Mouse (Mus musculus) intestine, embryonic 16.5 days (tissue): Measurements from ENCODE around the gene Nbr1. TPM values are rescaled to one million over a fixed set of nuclear protein-coding genes. Genes with fewer than 3 reads are reported as not detected.
"Not testable (repeated sequence)": the region's sequence is repeated elsewhere in the genome, so short reads cannot be mapped to it uniquely, and the experiment has no call there.

Experiments used
- ATAC-seq: fragments of 200-750 bp; cut with Nextera tagmentation; 2 replicates; pipeline ENCODE4 v1.8.0; 2017; ENCODE audit warnings: moderate TSS enrichment, moderate library complexity
- H3K27ac ChIP-seq: fragments of 300-500 bp; sonication (generic); 2 replicates; pipeline ENCODE4 v1.5.1; 2014; ENCODE audit warnings: mild to moderate bottlenecking, low read length
- H3K27me3 ChIP-seq: fragments of 300-500 bp; sonication (generic); replicated peaks from 2 replicates; pipeline ENCODE4 v1.6.1; 2014; ENCODE audit warnings: low read length, control low read depth, mixed read lengths; ENCODE audit not compliant: control insufficient read depth, insufficient read depth
- H3K36me3 ChIP-seq: fragments of 300-500 bp; sonication (generic); 2 replicates; pipeline ENCODE4 v1.6.1; 2014; ENCODE audit warnings: low read length, control low read depth; ENCODE audit not compliant: control insufficient read depth, insufficient read depth
- H3K4me1 ChIP-seq: fragments of 300-500 bp; sonication (generic); 2 replicates; pipeline ENCODE4 v1.6.1; 2014; ENCODE audit warnings: low read length, control low read depth, mixed read lengths; ENCODE audit not compliant: control insufficient read depth, insufficient read depth
- H3K4me2 ChIP-seq: fragments of 300-500 bp; sonication (generic); 2 replicates; pipeline ENCODE4 v1.6.1; 2014; ENCODE audit warnings: low read depth, low read length, control low read depth
- H3K4me3 ChIP-seq: fragments of 300-500 bp; sonication (generic); 2 replicates; pipeline ENCODE4 v1.5.1; 2014; ENCODE audit warnings: mild to moderate bottlenecking, low read length
- H3K9ac ChIP-seq: fragments of 300-500 bp; sonication (generic); 2 replicates; pipeline ENCODE4 v1.6.1; 2014; ENCODE audit warnings: low read depth, low read length
- H3K9me3 ChIP-seq: fragments of 300-500 bp; sonication (generic); 2 replicates; pipeline ENCODE4 v1.6.1; 2016; ENCODE audit warnings: low read length, control low read depth; ENCODE audit not compliant: control insufficient read depth
- WGBS: fragments of 180-500 bp; shearing (Covaris S2); extraction: QIAGEN DNeasy Blood & Tissue Kit; methylation state at CpG from one replicate; pipeline ENCODE4 v1.1.7; 2014; 5-methylcytosine and 5-hydroxymethylcytosine counted together
- polyA plus RNA-seq: library from polyadenylated mRNA; unstranded; fragments of >200 nt; fragmentation: Nextera tagmentation; extraction: Ambion mirVana; gene quantifications from 2 replicates; pipeline ENCODE4 v1.2.1, GENCODE M21; 2015

Gene Nbr1
- polyA plus RNA-seq, 1 experiment from 2014 or later, result 56.2 TPM

GRCm38 (mm10) chr11:101576116-101576515 is 24.2 kb downstream of the Nbr1 start:
- no peak for ATAC-seq
- H3K4me1 ChIP-seq, result no peaks in the 10 kb centered on the region
- WGBS, result 82% methylated on average over 6 of the region's 6 CpGs

GRCm38 (mm10) chr11:101581081-101581764 is 29.3 kb downstream of the Nbr1 start:
- Histone ChIP-seq H3K4me1 (peaks cover 5% of the 10 kb centered on the region), H3K9ac (no peak overlapping the region), H3K27me3 (no peaks in the 10 kb centered on the region), H3K9me3 (no peaks in the 10 kb centered on the region), H3K27ac (peak overlapping the region; percentile 51; the same call in 1 of the 2 replicates), H3K4me3 (no peak overlapping the region), H3K4me2 (no peak overlapping the region), H3K36me3 (peaks cover 12% of the 10 kb centered on the region; the same call in 1 of the 2 replicates)
- WGBS, result 75% methylated on average over 6 of the region's 6 CpGs
- no peak for ATAC-seq

More at GRCm38 (mm10) chr11:101576116-101576515, 24.2 kb downstream of the Nbr1 start:
- Histone ChIP-seq H3K27ac (no peak overlapping the region), H3K27me3 (no peaks in the 10 kb centered on the region), H3K36me3 (peaks cover 42% of the 10 kb centered on the region), H3K4me3 (no peak overlapping the region), H3K4me2 (no peak overlapping the region), H3K9ac (no peak overlapping the region), H3K9me3 (no peaks in the 10 kb centered on the region)

- H3K4me3 ChIP-seq, result peak within 1 kb of the TSS; percentile 49
- peak within 1 kb of the TSS; percentile 58 for H3K9ac ChIP-seq
- 15% methylated on average over 30 of the region's 31 CpGs for WGBS
- H3K27me3 ChIP-seq, result no peaks in the 10 kb centered on the region
- no peaks in the 10 kb centered on the region for H3K9me3 ChIP-seq
- H3K36me3 ChIP-seq, result peaks cover 6% of the 10 kb centered on the region; the same call in 1 of the 2 replicates
- peak within 1 kb of the TSS; percentile 65 for H3K4me2 ChIP-seq
- H3K27ac ChIP-seq, result peak within 1 kb of the TSS; percentile 55
- ATAC-seq, result peak; percentile 90
- H3K4me1 ChIP-seq, result peaks cover 5% of the 10 kb centered on the region
Measured at GRCm38 (mm10) chr11:101582054-101583035, 30.4 kb downstream of the Nbr1 start, which contains the start of gene Tmem106a. TSS of gene Tmem106a (plus strand) at chr11:101582242.

GRCm38 (mm10) chr11:101583205-101583604 is 31.3 kb downstream of the Nbr1 start:
- H3K4me1 ChIP-seq, result peaks cover 5% of the 10 kb centered on the region
- H3K27me3 ChIP-seq, result no peaks in the 10 kb centered on the region
- peaks cover 4% of the 10 kb centered on the region; the same call in 1 of the 2 replicates for H3K36me3 ChIP-seq
- H3K4me2 ChIP-seq, result peak overlapping the region; percentile 65; the same call in 1 of the 2 replicates
- H3K9me3 ChIP-seq, result no peaks in the 10 kb centered on the region
- H3K9ac ChIP-seq, result no peak overlapping the region
- no peak overlapping the region for H3K27ac ChIP-seq
- peak overlapping the region; percentile 18; the same call in 1 of the 2 replicates for H3K4me3 ChIP-seq
- 95% methylated on average over 2 of the region's 2 CpGs for WGBS
- no peak for ATAC-seq

GRCm38 (mm10) chr11:101585031-101585430 is 33.1 kb downstream of the Nbr1 start:
- not testable (repeated sequence) for H3K9ac ChIP-seq, H3K9me3 ChIP-seq, ATAC-seq, H3K4me3 ChIP-seq, H3K4me2 ChIP-seq, H3K27ac ChIP-seq, H3K4me1 ChIP-seq, H3K36me3 ChIP-seq, H3K27me3 ChIP-seq
- WGBS, result 100% methylated on average over 1 of the region's 1 CpGs

- H3K9ac ChIP-seq, result no peak overlapping the region
- H3K4me3 ChIP-seq, result no peak overlapping the region
- no peak for ATAC-seq
- peaks cover 9% of the 10 kb centered on the region for H3K4me1 ChIP-seq
- no peak overlapping the region for H3K4me2 ChIP-seq
- H3K27me3 ChIP-seq, result no peaks in the 10 kb centered on the region
- H3K9me3 ChIP-seq, result no peaks in the 10 kb centered on the region
- WGBS, result 73% methylated on average over 4 of the region's 4 CpGs
- peaks cover 4% of the 10 kb centered on the region; the same call in 1 of the 2 replicates for H3K36me3 ChIP-seq
- H3K27ac ChIP-seq, result no peak overlapping the region
Measured at GRCm38 (mm10) chr11:101585805-101586204, 33.9 kb downstream of the Nbr1 start.

DNA sequence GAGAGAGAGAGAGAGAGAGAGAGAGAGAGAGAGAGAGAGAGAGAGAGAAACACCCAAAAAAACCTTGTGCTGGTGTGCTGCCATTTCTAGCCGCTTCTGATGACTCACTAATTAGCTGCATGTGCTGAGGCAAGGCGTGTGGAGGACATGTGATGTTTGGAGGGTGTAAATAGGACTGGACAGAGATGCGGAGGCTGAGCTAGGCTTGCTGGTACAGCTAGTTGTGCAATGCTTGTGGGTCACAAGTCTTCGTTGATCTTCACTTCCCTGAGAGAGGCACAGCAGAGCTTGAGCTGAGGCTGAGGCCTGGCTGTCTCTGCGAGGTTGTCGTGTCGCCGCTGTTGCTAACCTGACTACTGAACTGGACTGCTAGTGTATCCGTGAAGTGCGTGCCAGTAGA is 35.7 kb downstream of the Nbr1 start:
- Histone ChIP-seq H3K36me3 (peaks cover 4% of the 10 kb centered on the region; the same call in 1 of the 2 replicates), H3K9ac (no peak overlapping the region), H3K4me3 (no peak overlapping the region), H3K4me1 (peaks cover 7% of the 10 kb centered on the region), H3K9me3 (no peaks in the 10 kb centered on the region), H3K27ac (no peak overlapping the region), H3K27me3 (no peaks in the 10 kb centered on the region), H3K4me2 (no peak overlapping the region)
- WGBS, result 91% methylated on average over 10 of the region's 10 CpGs
- ATAC-seq, result no peak

- Histone ChIP-seq H3K9me3 (no peaks in the 10 kb centered on the region), H3K4me3 (no peak overlapping the region), H3K9ac (no peak overlapping the region), H3K36me3 (peaks cover 4% of the 10 kb centered on the region; the same call in 1 of the 2 replicates), H3K4me2 (no peak overlapping the region), H3K4me1 (peaks cover 7% of the 10 kb centered on the region), H3K27ac (peak overlapping the region; percentile 26; the same call in 1 of the 2 replicates), H3K27me3 (no peaks in the 10 kb centered on the region)
- 0 out of 2 replicates have a peak, but pooled peaks have one; percentile 19 for ATAC-seq
- WGBS, result 91% methylated on average over 7 of the region's 7 CpGs
Measured at GRCm38 (mm10) chr11:101588868-101589267, 36.9 kb downstream of the Nbr1 start.

GRCm38 (mm10) chr11:101589444-101589843 is 37.5 kb downstream of the Nbr1 start:
- 0 out of 2 replicates have a peak overlapping the region, but pooled peaks have one; percentile 16 for H3K9ac ChIP-seq

More at GRCm38 (mm10) chr11:101589444-101589843, 37.5 kb downstream of the Nbr1 start:
- Histone ChIP-seq H3K4me3 (no peak overlapping the region), H3K4me1 (peaks cover 7% of the 10 kb centered on the region), H3K4me2 (no peak overlapping the region), H3K27ac (peak overlapping the region; percentile 78), H3K36me3 (peaks cover 4% of the 10 kb centered on the region; the same call in 1 of the 2 replicates), H3K9me3 (no peaks in the 10 kb centered on the region), H3K27me3 (no peaks in the 10 kb centered on the region)
- peak; percentile 58 for ATAC-seq
- WGBS, result 25% methylated on average over 5 of the region's 5 CpGs
